Mouse (Mus musculus): ENCODE measurements at regions not wholly inside any gene's neighbourhood (a gene's known extent, or its start where the extent isn't known, plus 50 kb on each side); places are given as distances from the start of the nearest gene placed in this dataset.

- no peak for TF ChIP-seq CTCF (conservative IDR thresholded peaks at IDR 0.05; ENCODE audit: low read length)
- TF ChIP-seq NANOG (IDR thresholded peaks at IDR 0.05; ENCODE audit: borderline replicate concordance, low read length): no peak
Measured at GRCm38 (mm10) chr5:7457102-7457501, 112.5 kb upstream of the Zfp804b start.

All from E14TG2a.4 (cell line).